Mouse (Mus musculus): ENCODE results near the gene D430041D05Rik.

- TF ChIP-seq CTCF (conservative IDR thresholded peaks at IDR 0.05; ENCODE audit: low read length) (no peak), NANOG (IDR thresholded peaks at IDR 0.05; ENCODE audit: borderline replicate concordance, low read length) (no peak), POU5F1 (IDR thresholded peaks at IDR 0.05; ENCODE audit: borderline replicate concordance, low read length) (no peak)
These were observed 6.8 kb downstream of the D430041D05Rik start for GRCm38 (mm10) chr2:104404036-104404435.
